Mouse (Mus musculus) left cerebral cortex, adult 8-10 months (tissue): ENCODE measurements around the gene Ttll12. TPM values are rescaled to one million over a fixed set of nuclear protein-coding genes. Genes with fewer than 3 reads are reported as not detected.

Experiments used
- DNase-seq, 2 experiments: peaks; one replicate each; pipeline ENCODE4 v3.0.0; 2022; ENCODE audit warnings: low spot score in 2 of 2
- total RNA-seq, 4 experiments: library from RNA; stranded (reverse); gene quantifications; 2 replicates each; pipeline ENCODE4 v1.2.4; 2022

Gene Ttll12
- total RNA-seq, 4 experiments from 2014 or later, result 9.3 to 10.6 (median 10.0) TPM

DNA sequence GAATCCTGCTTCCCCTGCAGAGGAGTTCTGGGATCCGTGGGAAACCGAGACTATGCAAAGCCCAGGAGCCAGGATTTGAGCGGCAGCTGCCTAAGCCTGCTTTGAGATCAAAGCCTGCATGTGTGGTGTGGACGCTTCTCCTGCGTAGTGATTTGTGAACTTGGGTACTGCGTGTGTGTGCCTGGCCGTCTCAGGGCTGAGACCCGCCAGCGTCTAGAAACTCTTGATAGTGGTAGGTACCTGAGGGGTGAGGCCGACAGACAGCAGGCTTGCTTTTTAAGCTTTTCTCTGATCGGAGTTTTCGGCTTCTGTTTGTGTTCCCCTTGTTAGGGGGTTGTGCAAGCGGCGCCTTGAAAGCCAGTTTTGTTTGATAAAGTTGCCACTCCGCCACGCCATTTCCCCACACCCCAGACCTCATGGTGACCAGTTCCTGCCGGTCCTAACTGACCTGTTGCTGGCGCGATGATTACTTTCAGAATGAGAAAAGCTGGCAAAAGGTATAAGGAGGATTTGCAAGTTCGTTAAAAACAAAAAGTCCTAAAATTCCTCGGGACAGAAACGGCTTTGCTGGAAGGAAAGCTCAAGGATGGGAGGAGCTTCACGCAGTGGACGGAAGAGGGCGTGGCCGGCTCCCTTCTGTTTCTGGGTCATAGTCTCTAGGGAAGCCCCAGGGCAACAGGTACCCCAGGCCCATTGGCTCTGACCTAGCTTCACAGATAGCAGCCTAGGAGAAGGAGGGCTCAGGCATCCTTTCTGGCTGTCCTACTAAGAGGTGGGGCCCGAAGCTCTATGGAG, 30.9 kb downstream of the Ttll12 start:
- no peak for DNase-seq

DNA sequence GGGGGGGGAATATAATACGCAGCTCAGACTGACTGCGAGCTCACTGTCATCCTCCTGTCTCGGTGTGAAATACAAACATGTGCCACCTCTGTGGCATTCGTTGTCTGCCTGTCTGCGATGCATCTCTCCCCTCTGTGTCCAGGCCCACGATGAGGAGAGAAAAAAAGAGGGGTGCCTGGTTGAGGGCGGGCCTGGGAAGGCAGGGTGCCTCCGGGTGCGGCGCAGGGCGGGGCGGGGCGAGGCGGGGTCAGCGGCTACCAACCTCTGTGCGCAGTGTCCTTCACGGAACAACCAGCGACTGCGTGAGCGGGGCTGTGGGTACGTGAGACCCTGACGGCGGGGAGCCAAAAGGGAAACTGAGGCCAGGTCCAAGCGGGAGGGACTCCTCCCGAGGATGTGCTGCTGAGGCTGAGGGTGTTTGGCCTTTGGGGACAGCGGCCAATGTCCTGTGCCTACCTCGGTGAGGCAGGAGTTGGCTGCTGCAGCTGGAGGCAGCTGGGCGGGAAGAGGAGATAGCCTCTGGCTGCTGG, 31.6 kb downstream of the Ttll12 start, which contains the start of the genes Tspo and Mcat:
Gene Tspo (plus strand): TSS at position 266 of the 530 bp plus-strand sequence.
Gene Mcat (minus strand): TSS at position 461 of the 530 bp plus-strand sequence.
- no peak for DNase-seq

DNA sequence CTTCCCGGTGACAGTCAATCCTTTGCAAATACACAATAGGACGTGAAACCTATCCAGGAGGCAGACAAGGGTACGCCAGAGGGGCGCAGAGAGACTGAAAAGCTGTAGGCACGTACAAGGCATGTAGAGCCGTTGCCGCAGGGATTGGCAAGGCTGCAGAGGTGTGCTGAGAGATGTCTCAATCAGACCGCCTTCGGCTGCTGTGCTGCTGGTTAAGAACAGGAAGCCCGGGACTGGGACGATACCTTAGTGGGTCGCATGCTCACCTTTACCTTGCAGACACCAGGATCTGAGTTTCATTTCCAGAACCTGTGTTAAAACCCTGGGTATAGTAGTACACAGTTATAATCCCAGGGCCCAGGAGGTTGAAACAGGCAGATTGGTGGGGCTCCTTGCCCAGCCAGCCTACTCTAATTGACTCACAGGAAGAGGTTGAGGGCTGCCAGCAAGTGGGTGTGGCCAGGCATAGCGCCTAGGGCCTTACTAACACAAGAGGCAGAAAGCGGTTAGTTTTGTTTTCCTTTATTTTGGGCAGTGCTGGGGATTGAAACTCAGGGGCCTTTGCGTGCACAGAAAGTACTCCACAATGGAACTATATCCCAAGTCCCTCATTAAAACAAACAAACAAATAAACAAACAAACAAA, 32.2 kb downstream of the Ttll12 start:
- DNase-seq, result peak in 1 of 2 experiments; percentile 72

DNA sequence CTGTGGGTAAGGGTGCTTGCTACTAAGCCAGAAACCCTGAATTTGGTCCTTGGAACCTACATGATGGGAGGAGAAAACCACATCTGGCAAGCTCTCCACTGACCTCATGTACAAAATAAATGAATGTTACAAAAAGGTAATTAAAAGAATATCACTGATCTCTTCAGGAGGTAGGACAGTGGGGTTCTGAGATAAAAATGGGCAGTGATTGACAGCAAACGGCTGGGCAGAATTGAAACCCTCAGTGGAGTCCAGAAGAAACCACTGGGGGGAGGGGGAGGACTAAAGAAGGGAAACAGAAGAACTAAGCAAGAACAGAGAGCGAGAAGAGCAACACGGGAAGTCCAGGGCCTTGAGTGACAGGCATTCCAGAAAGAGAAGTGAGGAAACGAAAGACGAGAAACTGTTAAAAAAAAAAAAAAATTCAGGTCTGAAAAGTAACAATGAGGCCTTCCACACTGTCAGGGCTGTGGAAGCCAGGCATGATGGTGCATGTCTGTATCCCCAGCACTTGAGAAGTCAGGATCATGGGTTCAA, 33.9 kb downstream of the Ttll12 start:
- no peak for DNase-seq

DNA sequence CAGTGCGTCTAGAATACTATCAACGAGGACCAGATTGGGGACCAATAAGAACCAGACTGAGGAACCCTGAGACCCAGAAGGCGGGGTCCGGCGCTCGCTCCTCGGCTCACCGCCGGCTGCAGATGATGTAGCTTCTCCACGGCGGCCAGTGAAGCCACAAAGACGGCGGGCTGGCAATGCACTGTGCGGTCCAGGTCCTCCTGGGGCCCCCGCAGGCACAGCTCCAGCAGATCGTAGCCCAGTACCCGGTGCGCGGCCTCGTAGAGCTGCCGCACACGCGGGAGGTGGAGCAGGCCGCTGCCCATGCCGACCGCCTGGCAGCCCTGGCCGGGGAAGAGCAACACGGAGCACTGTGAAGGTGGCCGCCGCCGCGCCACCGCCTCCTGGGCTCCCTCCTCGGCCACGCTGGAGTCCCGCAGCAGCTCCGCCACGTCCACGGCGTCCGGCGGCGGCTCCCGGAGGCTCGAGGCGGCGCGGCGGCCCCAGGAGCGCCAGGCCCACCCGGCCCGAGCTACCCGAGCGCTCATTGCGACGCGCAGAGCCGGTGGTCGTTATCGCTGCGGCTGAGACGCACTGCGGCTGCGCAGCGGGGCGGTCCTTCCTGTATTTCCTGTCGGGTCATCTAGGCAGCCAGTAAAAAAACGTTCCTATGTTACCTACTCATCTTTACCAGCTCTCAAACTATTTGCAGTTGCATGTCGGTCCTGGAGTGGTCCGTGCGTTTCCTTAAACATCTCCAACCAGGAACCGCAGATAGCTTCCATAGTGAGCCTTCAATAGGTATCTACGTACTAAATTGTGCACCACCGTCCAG, 39.6 kb downstream of the Ttll12 start:
- DNase-seq, result peak; percentile 78 to 80

DNA sequence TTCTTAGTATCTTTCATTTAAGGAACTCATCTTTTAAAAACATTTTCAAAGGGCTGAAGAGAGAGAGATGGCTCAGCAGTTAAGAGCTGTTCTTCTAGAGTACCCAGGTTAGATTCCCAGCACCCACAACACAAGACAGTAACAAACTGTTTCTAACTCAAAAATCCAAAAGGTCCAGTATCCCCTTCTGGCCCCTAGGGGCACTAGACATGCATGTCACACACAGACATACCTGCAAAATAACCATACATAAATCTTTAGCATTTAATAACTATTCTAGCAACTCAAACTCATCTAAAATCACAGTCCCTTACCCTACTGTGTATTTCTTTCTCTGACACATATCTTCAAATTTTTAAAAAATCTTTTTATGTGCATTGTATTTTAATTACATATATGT, 41.1 kb downstream of the Ttll12 start:
- no peak for DNase-seq

DNA sequence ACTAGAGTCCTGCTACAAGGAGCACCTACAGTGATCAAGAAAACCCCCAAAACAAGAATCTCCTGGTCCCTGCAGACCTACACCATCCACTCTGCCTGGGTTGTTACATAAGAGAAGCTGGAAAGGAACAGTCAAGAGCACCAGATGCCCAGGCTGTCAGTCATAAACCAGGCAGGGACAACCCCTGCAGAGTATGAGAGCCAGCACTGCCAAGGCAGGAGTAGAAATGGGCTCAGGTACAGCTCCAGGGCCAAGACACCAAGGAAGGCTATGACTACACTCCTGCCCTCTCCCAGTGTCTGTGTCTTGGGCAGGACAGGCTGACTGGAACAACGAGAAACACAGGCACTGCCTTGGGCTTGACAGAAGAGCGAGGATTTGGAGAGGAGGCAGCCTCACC, 44.8 kb downstream of the Ttll12 start:
- DNase-seq, result no peak

DNA sequence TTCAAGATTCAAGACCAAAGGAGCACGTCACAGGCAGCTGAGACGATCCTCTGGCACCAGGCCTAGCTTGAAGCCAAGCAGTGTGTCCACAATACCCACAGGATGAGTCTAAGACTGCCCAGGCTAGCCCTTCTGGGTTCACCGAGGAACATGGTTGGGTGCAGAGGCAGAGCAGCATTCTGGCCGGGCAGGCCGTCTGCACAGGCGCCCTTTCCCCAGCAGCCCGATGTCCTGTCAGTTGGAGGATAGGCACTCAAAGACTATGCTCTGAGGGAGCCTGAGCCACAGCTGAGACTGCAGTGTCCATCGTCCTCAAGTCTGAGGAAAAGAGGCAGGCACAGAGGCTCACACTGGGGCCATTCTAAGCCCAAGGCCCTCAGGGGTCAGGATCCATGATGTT, 47.8 kb downstream of the Ttll12 start:
- DNase-seq, result no peak

DNA sequence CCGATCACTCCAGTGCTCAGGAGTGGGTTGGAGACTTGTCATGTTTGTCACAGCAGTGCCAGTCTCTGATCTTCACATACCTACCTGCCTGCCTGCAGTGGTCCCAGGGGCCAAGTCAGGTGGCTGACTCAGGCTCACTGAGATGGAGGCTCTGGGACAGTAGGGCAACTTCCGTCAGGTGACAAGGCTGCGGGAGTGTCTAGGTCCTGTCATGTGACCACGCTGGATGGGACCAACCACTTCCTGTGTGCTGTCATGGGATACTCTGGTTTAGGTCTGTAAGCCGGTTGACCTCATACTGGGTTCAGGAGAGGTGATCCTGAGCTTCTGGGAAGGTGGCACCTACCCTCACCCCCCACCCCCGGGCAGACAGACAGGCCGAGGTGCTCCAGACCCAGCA, 48.9 kb downstream of the Ttll12 start:
- no peak for DNase-seq

DNA sequence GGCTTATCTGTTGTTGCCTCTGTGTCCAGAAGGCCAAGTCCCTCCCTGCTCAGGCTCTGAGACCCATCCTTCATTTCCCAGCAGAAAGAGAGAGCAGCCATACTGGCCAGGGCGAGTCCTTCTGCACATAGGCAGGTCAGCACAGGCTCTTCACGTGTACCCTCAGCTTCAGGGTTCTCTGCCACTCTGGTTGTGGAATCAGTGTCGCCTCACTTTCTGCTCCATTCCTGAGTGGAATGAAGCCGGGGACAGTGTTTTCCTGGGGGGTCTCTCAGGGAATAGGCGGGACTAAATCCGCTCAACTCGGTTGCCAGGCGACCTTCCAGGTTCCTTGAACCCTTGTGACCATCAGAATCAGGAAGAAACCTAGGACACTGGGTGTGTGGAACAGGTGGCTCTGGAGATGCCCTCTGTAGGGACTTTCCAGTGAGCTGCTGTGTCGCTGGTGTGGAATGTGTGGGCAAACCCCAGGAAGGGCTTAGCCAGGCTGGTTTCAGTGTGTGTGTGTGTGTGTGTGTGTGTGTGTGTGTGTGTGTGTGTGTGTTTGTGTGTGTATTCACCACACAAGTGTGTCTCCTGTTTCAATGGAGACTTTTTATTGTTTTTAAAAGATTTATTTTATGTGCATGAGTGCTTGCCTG, 53.2 kb downstream of the Ttll12 start:
- DNase-seq, result no peak

DNA sequence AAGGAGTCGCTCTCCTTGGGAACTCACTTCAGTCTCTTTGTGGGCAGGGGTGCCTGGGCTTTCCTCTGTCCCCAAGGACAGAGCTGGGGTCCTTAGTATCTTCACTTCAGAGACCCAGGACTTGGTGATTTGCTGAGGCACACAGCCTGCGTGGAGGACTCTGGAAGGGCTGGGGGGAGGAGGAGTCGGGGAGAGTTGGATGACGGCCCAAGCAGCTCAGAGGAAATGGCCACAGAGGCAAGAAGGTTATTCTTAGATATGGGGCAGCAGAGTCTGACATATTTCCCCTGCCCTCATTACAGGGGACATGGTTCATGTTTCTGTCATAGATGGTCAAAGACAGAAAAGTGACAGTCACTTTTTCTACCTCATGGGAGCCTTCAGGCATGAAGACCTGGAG, 55.1 kb downstream of the Ttll12 start:
- DNase-seq, result no peak

DNA sequence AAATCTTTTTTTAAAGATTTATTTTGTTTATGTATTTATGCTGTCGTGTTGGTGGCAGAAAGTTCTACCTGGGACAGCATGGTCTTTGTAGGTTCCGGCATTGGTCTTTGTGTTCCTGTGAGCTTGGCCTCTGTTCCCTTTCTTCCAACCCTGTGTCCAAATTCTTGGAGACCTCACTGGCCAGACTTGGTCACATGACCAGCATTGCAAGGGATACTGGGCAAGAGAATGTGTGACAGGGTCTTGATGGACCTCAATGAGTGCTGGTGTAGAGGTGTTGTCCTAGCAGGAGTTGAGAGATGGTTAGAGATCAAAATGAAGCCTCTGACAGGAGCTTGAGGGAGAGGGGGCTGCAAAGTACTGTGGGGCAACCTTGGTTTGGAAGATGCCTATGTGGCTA, 56.1 kb downstream of the Ttll12 start:
- no peak for DNase-seq

DNA sequence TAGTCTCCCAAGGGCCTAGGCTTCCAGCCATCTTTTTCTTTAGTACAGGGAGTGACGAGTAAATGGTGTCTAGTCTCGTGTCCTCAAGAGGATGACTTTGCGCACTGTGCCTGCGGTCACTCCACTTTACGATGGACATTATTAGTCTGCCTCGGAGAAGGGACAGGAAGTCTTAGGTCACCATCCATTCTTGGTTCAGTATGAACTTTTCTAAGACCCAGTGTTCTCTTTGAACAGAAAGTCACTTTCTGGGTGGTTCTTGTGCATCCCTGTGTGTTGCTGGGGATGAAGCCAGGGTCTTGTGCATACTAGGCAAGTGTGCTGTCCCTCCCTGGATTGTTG, 59.1 kb downstream of the Ttll12 start:
- DNase-seq, result no peak

DNA sequence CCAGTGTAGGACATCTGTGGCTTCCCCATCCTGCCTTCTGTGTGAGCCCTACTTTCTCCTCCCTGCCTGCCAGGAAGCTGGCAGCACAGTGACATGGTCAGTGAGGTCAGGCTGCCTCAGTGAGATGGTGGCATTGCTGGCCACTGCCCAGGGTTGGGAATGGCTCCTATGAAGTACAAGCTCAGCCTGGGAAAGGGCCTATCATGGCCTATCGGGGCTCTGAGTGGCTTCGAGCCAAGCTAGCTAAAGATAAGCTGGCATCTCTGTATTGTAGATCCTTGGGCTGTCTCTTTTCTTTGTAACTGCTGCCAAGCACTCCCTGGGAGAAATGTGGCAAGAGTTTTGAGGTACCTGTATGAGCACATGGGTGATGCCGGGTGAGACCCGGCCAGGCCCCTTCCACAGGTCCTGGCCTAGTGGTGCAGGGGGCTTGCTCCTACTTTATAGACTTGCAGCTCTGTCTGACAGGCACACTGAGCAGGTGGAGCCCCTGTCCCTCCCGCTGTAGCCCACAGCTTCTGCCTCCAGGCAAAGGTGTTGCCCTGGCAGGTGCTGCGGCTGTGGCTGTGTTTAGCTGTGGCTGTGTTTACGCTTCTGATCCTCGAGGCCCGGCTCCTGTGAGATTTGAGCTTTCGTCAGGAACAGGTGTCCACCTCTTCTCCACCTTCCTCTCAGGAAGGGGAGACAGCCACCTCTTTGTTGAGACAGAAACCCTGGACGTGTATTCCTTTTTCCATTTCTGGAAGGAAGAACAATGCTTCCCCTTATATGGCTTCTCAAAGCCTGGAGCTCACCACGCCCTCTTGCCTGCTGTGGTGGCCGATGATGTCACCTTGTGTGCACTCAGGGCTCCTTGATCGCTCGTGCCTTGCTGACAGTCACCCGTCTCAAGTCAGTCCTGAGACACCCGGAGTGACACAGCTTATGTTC, 59.7 kb downstream of the Ttll12 start:
- DNase-seq, result no peak

DNA sequence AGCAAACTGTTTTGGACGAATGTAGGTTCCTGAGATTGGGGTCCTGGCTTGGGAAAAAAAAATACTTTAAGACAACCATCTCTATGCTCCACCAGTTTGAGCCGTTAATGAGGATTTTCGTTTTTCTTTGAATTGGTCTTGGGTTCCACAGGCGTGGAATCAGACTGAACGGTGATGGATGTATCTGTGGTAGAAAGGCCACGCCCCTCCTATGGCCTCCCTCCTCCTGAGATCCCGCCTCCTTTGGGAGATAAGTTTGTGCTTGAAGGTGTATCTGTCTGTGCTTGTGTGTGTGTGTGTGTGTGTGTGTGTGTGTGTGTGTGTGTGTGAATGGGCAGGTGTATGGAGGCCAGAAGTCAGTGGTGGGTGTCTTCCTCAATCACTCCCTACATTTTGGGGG, 62.4 kb downstream of the Ttll12 start:
- no peak for DNase-seq

DNA sequence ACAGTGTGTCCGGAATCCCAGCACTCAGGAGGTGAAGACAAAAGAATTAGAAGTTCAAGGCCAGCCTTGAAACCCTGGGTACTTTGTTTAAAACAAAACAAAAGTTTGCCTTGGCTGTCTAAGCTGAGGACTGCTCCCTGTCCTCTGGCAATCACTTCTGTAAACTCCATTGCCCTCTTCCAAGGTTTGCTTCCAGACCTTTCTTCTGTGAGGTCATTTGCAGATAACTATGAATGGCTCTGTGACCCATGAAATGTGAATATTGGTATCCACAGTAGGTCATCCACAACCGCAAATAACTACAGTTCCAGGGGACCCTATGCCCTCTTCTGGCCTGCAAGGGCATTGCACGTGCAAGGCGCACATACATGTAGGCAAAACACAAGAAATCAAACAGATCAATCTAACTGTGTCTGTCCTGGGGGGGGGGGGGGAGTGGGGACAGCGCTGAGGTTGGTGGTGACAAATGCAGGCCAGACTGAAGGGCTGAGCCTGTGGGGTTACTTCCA, 62.9 kb downstream of the Ttll12 start:
- no peak for DNase-seq

DNA sequence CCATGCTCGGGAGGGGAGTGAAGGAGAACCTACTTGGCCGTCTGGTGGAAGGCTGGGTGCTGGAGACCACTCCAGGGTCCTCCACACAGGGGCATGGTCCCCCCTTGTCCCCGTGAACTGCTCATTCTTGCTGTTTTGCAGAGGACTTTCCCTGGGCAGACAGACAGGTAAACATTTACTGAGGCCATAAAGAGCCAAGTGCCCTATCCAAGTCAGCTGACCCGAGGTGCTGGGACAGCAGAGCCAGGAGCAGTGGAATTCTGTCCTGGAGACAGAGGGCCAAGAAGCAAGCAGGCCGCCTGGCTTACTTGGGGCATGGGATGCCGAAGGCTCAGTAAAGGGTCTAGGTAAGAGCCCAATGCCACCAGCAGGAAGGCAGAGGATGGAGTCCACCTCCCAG, 64.3 kb downstream of the Ttll12 start:
- no peak for DNase-seq

DNA sequence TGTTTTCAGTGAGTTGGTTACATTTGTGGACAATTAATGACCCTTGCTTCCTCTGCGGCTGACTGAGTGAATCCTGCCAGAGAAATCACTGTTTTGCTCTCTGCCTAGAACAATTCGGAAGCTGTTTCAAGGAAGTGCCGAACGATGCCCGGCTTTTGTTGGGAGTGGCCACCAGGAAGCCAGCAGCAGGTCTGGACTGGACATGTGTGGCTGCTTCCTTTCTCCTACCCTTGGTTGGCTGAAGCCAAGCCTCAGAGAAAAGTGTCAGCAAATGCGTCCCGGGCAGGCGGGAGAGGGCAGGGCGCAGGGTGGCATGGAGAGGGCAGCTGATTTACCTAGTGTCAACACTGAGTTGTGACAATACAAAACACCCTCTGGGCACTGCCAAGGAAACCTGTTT, 64.7 kb downstream of the Ttll12 start:
- no peak for DNase-seq

DNA sequence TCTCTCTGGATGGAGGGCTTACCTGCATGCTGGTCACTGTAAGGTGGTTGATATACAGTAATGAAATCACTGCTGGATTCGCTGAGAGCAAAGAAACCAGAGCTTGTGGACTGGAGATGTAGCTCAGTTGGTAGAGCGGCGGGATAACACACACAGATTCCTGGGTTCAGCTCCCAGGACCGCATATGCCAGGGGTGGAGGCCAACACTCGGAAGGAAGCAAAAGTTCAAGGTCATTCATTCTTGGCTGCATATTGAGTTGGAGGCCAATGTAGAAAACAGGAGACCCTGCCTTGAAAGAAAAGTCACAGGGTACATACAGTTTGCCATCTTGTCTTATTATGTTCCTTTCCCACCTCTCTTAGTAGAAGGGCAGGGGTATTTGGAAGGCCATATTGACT, 65.2 kb downstream of the Ttll12 start:
- no peak for DNase-seq

DNA sequence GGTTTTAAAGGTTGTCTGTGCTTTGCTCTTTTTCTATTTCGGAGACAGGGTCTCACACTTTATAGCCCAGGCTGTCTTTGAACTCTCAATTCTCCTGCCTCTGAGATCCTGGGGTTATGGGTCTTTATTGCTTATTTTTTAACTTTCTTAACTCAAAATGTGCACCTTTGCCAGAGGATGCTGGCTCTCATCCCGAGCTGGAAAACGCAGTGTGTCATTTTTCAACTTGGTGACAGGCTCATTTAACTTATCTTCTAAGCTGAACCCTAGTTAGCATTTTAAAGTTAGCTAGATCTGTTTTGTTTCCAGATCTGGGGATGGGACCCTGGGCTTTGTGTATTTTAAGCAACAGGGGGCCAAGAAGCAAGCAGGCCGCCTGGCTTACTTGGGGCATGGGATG, 66.1 kb downstream of the Ttll12 start:
- no peak for DNase-seq
